ENCODE assay signal across 18 mouse cellular contexts in the genomic region with DNA sequence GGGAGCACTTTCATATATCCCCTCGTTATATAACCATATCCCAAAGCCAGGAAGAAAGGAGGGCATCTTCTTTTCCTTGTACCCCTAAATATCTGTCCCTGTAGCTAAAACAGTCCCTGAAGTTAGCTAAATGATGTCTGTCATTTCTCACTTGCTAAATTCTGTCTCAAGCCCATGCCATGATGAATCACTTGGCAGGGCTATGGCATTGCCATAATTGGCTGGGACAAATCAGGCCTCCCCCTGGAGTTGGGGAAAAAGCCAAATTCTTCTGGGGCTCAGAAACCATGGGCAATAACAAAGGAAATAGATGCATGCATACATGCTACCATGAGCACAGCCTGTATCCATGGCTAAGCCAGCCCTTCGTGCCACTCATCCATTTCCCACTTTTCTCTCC.
DNase-seq lines count a peak whose midpoint lies in the region; ATAC-seq and TF ChIP-seq lines count a peak whose summit lies in the region.
"Had no signal": no experiment of that assay in that cellular context is flagged by ENCODE, and none has a peak within 500 bp of the region (broad histone marks: within the 10 kb centered on the region; RNA-seq: fewer than 3 reads in every experiment).

No protein-coding gene starts in this region.

- ATAC-seq in forebrain, embryonic 14.5 days, result no peak
- no peak for ATAC-seq in forebrain, embryonic 15.5 days (replicated peaks)
- ATAC-seq: activated CD4-positive, CD25-positive, alpha-beta regulatory T cell, adult 4 months; forebrain, embryonic 13.5 days; hindbrain, embryonic 16.5 days; Patski had no signal

- H3K27ac ChIP-seq in forebrain, embryonic 14.5 days (ENCODE audit: low read depth, low read length), result no peak overlapping the region
- H3K27ac ChIP-seq in forebrain, embryonic 15.5 days (replicated peaks), result no peak overlapping the region
- H3K27ac ChIP-seq in layer of hippocampus, adult 2 months, result no peak overlapping the region
- H3K27ac ChIP-seq: embryonic facial prominence, embryonic 10.5 days; forebrain, embryonic 13.5 days had no signal

- H3K27me3 ChIP-seq in forebrain, embryonic 14.5 days (replicated peaks; ENCODE audit: control insufficient read depth, insufficient read depth, low read length), result no peaks in the 10 kb centered on the region
- no peaks in the 10 kb centered on the region for H3K27me3 ChIP-seq in forebrain, embryonic 15.5 days
- H3K27me3 ChIP-seq: forebrain, embryonic 13.5 days; heart, embryonic 12.5 days; Patski had no signal

- H3K4me3 ChIP-seq in forebrain, embryonic 14.5 days (ENCODE audit: low read depth, low read length), result no peak overlapping the region
- no peak overlapping the region for H3K4me3 ChIP-seq in forebrain, embryonic 15.5 days
- no peak overlapping the region for H3K4me3 ChIP-seq in layer of hippocampus, adult 2 months
- H3K4me3 ChIP-seq: embryonic facial prominence, embryonic 10.5 days; forebrain, embryonic 13.5 days; heart, embryonic 12.5 days had no signal

- WGBS in forebrain, embryonic 14.5 days, result 69% methylated on average over 2 of the region's 2 CpGs
- 83% methylated on average over 2 of the region's 2 CpGs for WGBS in forebrain, embryonic 15.5 days

- no peak for TF ChIP-seq POLR2A in brain, embryonic 14.5 days (IDR thresholded peaks at IDR 0.05; ENCODE audit: borderline replicate concordance, extremely low read depth, insufficient read depth, insufficient read length, poor library complexity, severe bottlenecking)

- H3K36me3 ChIP-seq in forebrain, embryonic 14.5 days (ENCODE audit: control insufficient read depth, insufficient read depth, low read length), result no peaks in the 10 kb centered on the region
- no peaks in the 10 kb centered on the region for H3K36me3 ChIP-seq in forebrain, embryonic 15.5 days
- H3K36me3 ChIP-seq: embryonic facial prominence, embryonic 10.5 days; heart, embryonic 12.5 days had no signal

- TF ChIP-seq CTCF in layer of hippocampus, adult 2 months (conservative IDR thresholded peaks at IDR 0.05), result no peak
- no peak for TF ChIP-seq CTCF in brain, embryonic 14.5 days (IDR thresholded peaks at IDR 0.05; ENCODE audit: borderline replicate concordance, extremely low read depth, insufficient read depth, insufficient read length)

- no peaks in the 10 kb centered on the region for H3K4me1 ChIP-seq in forebrain, embryonic 14.5 days (ENCODE audit: control insufficient read depth, insufficient read depth, low read length)
- no peaks in the 10 kb centered on the region for H3K4me1 ChIP-seq in forebrain, embryonic 15.5 days
- H3K4me1 ChIP-seq: embryonic facial prominence, embryonic 10.5 days; forebrain, embryonic 13.5 days; heart, embryonic 12.5 days had no signal

- DNase-seq in forebrain, embryonic 14.5 days (ENCODE audit: low spot score), result peak; percentile 20
- DNase-seq in layer of hippocampus, adult 2 months (ENCODE audit: low spot score in 2 of 2), result peak; percentile 21 to 25
- DNase-seq in layer of hippocampus, postnatal 14 days (ENCODE audit: low spot score in 2 of 2), result no peak
- DNase-seq in right cerebral cortex, adult 18-20 months, result peak; percentile 18
- no peak for DNase-seq in right cerebral cortex, adult 2 months (ENCODE audit: low spot score in 2 of 2)
- DNase-seq in brain, embryonic 14.5 days (ENCODE audit: low read depth), result peak; percentile 33
- no peak for DNase-seq in ovary, postnatal 14 days (ENCODE audit: low spot score)
- DNase-seq: adrenal gland, postnatal 14 days; cerebellum, adult 8-10 months; gastrocnemius, postnatal 14 days; kidney, adult 11 months had no signal

- no peak overlapping the region for H3K9ac ChIP-seq in forebrain, embryonic 14.5 days (ENCODE audit: low read length)
- H3K9ac ChIP-seq in forebrain, embryonic 15.5 days (replicated peaks), result no peak overlapping the region
- H3K9ac ChIP-seq: forebrain, embryonic 13.5 days; heart, embryonic 12.5 days had no signal

- H3K4me2 ChIP-seq in forebrain, embryonic 14.5 days (ENCODE audit: low read length), result no peak overlapping the region
- H3K4me2 ChIP-seq in forebrain, embryonic 15.5 days (replicated peaks), result no peak overlapping the region
- H3K4me2 ChIP-seq: forebrain, embryonic 13.5 days; heart, embryonic 12.5 days had no signal

- H3K9me3 ChIP-seq in forebrain, embryonic 14.5 days (replicated peaks; ENCODE audit: control insufficient read depth, low read length), result no peaks in the 10 kb centered on the region
- H3K9me3 ChIP-seq in forebrain, embryonic 15.5 days, result no peaks in the 10 kb centered on the region
- H3K9me3 ChIP-seq: embryonic facial prominence, embryonic 10.5 days; forebrain, embryonic 13.5 days; heart, embryonic 12.5 days had no signal

Comparison
In these comparisons a context has a peak if more than half of its experiments do, and no peak if none do; other contexts are left out.
1. DNase-seq: peak in forebrain, embryonic 14.5 days (single experiment), layer of hippocampus, adult 2 months (2 of 2), right cerebral cortex, adult 18-20 months (single experiment) and brain, embryonic 14.5 days (single experiment); none in layer of hippocampus, postnatal 14 days (0 of 2), right cerebral cortex, adult 2 months (0 of 2) and ovary, postnatal 14 days (single experiment).